Mouse (Mus musculus) skeletal muscle tissue, postnatal 0 days (tissue): ENCODE measurements around the gene Ccdc163. TPM values are rescaled to one million over a fixed set of nuclear protein-coding genes. Genes with fewer than 3 reads are reported as not detected.

Source experiments
- polyA plus RNA-seq: library from polyadenylated mRNA; unstranded; fragments of >200 nt; fragmentation: Nextera tagmentation; extraction: Ambion mirVana; gene quantifications from 2 replicates; pipeline ENCODE4 v1.2.1, GENCODE M21; 2015

The Ccdc163 gene
- 9.9 and 11.5 TPM in 2 replicates for polyA plus RNA-seq

DNA sequence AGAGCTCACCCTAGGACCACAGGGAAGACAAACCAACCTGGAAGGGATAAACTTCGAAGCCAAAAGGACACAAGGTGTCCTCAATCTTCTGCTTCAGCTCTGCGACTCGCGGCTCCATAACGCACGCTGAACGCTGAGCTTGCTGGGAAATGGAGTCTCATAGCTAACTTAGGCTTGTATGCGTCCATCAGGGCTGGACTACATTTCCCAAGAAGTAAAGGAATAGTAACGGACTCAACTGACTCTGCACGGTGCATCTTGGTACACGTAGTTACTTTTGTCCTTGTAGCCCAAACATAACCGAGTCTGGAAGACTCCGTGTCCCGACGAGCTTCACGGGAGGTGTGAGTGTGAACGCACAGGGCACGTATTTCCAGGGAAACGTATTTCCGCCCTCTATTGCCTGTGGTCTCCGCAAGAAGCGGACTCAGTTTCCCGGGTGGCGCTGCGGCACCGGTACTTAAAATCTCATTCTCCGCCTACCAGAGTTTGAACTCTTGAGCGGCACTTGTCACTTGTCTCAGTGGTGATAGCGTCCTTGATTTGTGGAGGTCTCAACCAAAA, at the start of gene Ccdc163, which contains the start of gene Mmachc:
Gene Ccdc163, plus strand, starts transcription at position 309 of the 564 bp plus-strand sequence.
Gene Mmachc, minus strand, starts transcription at position 206 of the 564 bp plus-strand sequence.

DNA sequence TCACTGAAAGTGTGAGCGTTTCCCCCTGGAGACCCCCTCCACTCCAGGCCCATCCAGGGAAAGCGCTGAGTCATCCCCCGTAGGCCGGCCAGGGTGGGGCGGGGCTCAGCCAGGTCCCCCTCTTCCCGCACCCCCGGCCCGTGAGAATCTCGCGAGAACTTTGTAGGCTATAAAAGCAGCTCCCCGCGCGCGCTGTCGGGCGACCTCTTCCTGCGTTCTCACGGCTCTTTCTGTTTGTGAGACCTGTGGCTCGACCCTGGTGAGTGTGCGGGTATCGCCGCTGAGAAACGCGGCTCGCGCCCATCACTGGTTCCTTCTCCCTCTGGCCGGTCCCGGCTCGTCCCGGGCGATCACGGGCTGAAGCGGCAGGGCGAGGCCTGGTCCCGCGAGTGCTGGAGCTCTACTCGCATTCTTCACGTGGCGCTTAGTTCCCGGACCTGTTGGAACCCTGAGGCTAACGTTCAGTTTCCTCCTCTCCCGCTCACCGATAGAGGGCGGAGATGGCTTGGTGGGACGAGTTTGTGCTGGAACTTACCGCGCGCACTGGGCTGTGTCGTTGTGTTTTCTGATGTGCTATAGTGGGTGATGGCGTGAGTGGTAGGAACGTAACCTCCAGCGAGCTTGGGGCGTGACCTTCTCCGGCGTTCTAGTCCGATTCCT, 22.8 kb upstream of the Ccdc163 start, which contains the start of gene Prdx1:
Gene Prdx1, plus strand, starts transcription at position 143 of the 660 bp plus-strand sequence.

DNA sequence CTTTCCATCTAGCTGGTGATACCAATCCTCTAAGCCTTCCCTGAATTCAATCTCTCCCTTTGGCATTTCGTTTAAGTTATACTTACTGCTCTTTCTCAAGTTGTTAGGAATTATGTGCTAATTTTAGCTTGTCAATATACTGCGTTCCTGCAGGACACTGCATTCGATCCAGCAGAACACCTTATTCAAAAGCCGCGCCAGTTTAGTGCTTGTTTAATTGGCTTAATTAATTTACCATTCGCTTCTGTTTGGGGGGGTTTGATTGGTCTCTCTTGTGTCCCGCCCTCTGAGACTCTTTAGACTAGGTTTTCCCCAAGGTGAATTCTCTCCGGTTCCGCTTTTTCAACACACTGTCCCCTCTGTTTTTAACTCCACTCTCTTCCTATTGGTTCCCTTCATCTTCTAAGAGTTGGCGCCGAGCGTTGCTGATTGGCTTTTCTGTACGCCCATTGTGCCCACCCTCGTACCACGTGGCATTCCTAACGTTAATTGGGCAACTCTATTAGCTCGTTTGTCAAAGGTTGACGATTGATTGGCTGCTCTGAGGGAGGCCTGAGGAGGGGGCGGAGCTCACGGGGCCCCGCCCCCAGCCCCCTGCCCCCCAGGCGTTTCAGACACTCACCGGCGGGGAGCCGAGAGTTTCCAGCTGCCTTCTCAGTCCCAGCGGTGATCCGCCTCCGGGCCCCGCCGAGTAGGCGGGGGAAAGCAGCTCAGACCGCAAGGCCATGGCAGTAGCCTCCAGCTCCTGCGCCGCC, 12.2 kb downstream of the Ccdc163 start, which contains the start of gene Tesk2:
Gene Tesk2, plus strand, starts transcription at position 606 of the 755 bp plus-strand sequence.

Other genes with a start within 250 kb of the Ccdc163 start
- 20.7 and 24.9 TPM in 2 replicates for gene Mast2, start 244.3 kb upstream of the Ccdc163 start, polyA plus RNA-seq
- 13.9 and 14.0 TPM in 2 replicates for gene Ipp, start 201.0 kb upstream of the Ccdc163 start, polyA plus RNA-seq
- 22.3 and 24.0 TPM in 2 replicates for gene Tmem69, start 152.6 kb upstream of the Ccdc163 start, polyA plus RNA-seq
- 20.5 and 22.0 TPM in 2 replicates for gene Gpbp1l1, start 150.9 kb upstream of the Ccdc163 start, polyA plus RNA-seq
- 3.6 and 4.7 TPM in 2 replicates for gene Ccdc17, start 111.9 kb upstream of the Ccdc163 start, polyA plus RNA-seq
- gene Nasp, start 80.6 kb upstream of the Ccdc163 start, polyA plus RNA-seq: 19.7 and 26.7 TPM in 2 replicates
- 409 and 505 TPM in 2 replicates for gene Akr1a1, start 56.8 kb upstream of the Ccdc163 start, polyA plus RNA-seq
- 559 and 700 TPM in 2 replicates for gene Prdx1, start 23.0 kb upstream of the Ccdc163 start, polyA plus RNA-seq
- 21.8 and 23.0 TPM in 2 replicates for gene Mmachc, start 103 bp upstream of the Ccdc163 start, polyA plus RNA-seq
- gene Tesk2, start 12.4 kb downstream of the Ccdc163 start, polyA plus RNA-seq: 3.0 and 3.5 TPM in 2 replicates
- 12.7 and 14.5 TPM in 2 replicates for gene Toe1, start 99.1 kb downstream of the Ccdc163 start, polyA plus RNA-seq
- gene Mutyh, start 99.2 kb downstream of the Ccdc163 start, polyA plus RNA-seq: 4.4 and 5.4 TPM in 2 replicates
- 0.97 and 1.5 TPM in 2 replicates for gene Hpdl, start 113.2 kb downstream of the Ccdc163 start, polyA plus RNA-seq
- 0.02 and 0.03 TPM in 2 replicates for gene Zswim5, start 168.9 kb downstream of the Ccdc163 start, polyA plus RNA-seq